Comparison of ENCODE assay signal across 28 mouse cellular contexts in the genomic region with DNA sequence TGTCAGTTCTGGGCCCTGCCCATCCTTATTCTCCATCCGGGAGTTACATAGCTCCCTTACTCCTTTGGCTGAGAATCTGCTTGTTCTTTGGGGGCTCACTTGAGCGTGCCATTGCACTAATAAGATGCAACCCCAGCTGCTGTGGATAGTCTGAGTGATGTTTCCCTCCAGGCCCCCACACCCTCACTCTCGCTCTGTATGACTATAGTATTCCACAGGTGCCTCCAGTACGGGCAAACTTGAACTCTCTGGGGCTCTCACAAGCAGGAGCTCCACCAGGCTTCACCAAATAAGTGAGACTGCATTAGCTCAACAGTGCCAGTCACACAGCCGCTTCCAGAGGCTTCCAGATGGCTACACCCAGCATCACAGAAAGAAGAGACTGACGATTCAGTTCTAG. TPM values are rescaled to one million over a fixed set of nuclear protein-coding genes. Genes with fewer than 3 reads are reported as not detected.
"Had no signal": no experiment of that assay in that cellular context is flagged by ENCODE, and none has a peak within 500 bp of the region (broad histone marks: within the 10 kb centered on the region; RNA-seq: fewer than 3 reads in every experiment).

No protein-coding gene starts in this region.

- H3K27me3 ChIP-seq: embryonic facial prominence, embryonic 12.5 days; embryonic facial prominence, embryonic 13.5 days; embryonic facial prominence, embryonic 15.5 days; forebrain, embryonic 12.5 days; forebrain, embryonic 13.5 days; forebrain, embryonic 15.5 days had no signal

- H3K9ac ChIP-seq: embryonic facial prominence, embryonic 12.5 days; embryonic facial prominence, embryonic 13.5 days; embryonic facial prominence, embryonic 15.5 days; forebrain, embryonic 12.5 days; forebrain, embryonic 13.5 days; forebrain, embryonic 15.5 days; forebrain, postnatal 0 days had no signal

- H3K27ac ChIP-seq: embryonic facial prominence, embryonic 10.5 days; embryonic facial prominence, embryonic 12.5 days; embryonic facial prominence, embryonic 13.5 days; embryonic facial prominence, embryonic 15.5 days; forebrain, embryonic 10.5 days; forebrain, embryonic 12.5 days; forebrain, embryonic 13.5 days; forebrain, embryonic 15.5 days; gastrocnemius, adult 2 months; heart, adult 2 months had no signal

- H3K4me1 ChIP-seq: embryonic facial prominence, embryonic 10.5 days; embryonic facial prominence, embryonic 12.5 days; embryonic facial prominence, embryonic 13.5 days; embryonic facial prominence, embryonic 15.5 days; forebrain, embryonic 13.5 days; forebrain, embryonic 15.5 days had no signal

- ATAC-seq: forebrain, embryonic 13.5 days; forebrain, embryonic 14.5 days; forebrain, embryonic 15.5 days; forebrain, embryonic 16.5 days; forebrain, postnatal 0 days had no signal

- H3K36me3 ChIP-seq: embryonic facial prominence, embryonic 10.5 days; embryonic facial prominence, embryonic 12.5 days; embryonic facial prominence, embryonic 13.5 days; embryonic facial prominence, embryonic 15.5 days; forebrain, embryonic 10.5 days; forebrain, embryonic 12.5 days; forebrain, embryonic 15.5 days had no signal

- DNase-seq: cerebellum, adult 2 months; cerebellum, adult 8-10 months; cerebellum, adult 9-10 months; cerebellum, adult 9-11 months; cerebellum, postnatal 10 days; cerebellum, postnatal 14 days; cerebellum, postnatal 25 days; cerebellum, postnatal 36 days; embryo, embryonic 11 days; forebrain, postnatal 0 days; gastrocnemius, adult 2 months; gastrocnemius, postnatal 10 days; gastrocnemius, postnatal 14 days; gastrocnemius, postnatal 25 days; gastrocnemius, postnatal 36 days; heart, adult 18-20 months; heart, adult 2 months had no signal

- H3K4me3 ChIP-seq: embryonic facial prominence, embryonic 10.5 days; embryonic facial prominence, embryonic 12.5 days; embryonic facial prominence, embryonic 13.5 days; embryonic facial prominence, embryonic 15.5 days; erythroblast, embryonic 14.5 days; forebrain, embryonic 10.5 days; forebrain, embryonic 12.5 days; forebrain, embryonic 13.5 days; forebrain, embryonic 15.5 days; gastrocnemius, adult 2 months; heart, adult 2 months had no signal

- H3K9me3 ChIP-seq: embryonic facial prominence, embryonic 10.5 days; embryonic facial prominence, embryonic 12.5 days; embryonic facial prominence, embryonic 13.5 days; embryonic facial prominence, embryonic 15.5 days; forebrain, embryonic 10.5 days; forebrain, embryonic 12.5 days; forebrain, embryonic 13.5 days; forebrain, embryonic 15.5 days had no signal

- H3K4me2 ChIP-seq: embryonic facial prominence, embryonic 12.5 days; embryonic facial prominence, embryonic 13.5 days; embryonic facial prominence, embryonic 15.5 days; forebrain, embryonic 12.5 days; forebrain, embryonic 13.5 days; forebrain, embryonic 15.5 days had no signal

RNA-seq across cellular contexts. Expression of a gene that starts 37.5 kb away (rescaled TPM):
- polyA plus RNA-seq: erythroblast, embryonic 14.5 days had no signal
